Mouse (Mus musculus): ENCODE data around the gene Cdkl4.

DNA sequence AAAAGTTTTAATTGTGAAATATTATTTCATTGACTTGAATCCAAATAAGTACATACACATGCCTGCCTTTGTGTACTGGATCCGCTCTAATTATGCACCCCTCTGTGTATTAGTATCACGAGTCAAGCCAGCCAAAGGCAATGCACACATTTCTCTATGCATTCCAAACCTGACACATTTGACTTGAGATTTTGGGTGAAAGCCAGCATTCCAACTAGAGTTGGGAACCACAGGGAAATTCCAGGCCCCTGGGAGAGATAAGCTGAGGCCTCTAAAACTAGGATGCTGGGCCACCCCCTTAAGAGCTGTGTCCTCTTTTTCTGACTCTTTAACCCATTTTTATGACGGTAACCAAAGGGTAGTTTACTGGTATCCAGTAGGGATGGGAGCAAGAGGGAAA lies 88.7 kb downstream of the Cdkl4 start:
- TF ChIP-seq CTCF (IDR thresholded peaks at IDR 0.05; ENCODE audit: control insufficient read depth, insufficient read depth, insufficient replicate concordance, low read depth, low read length) (no peak), POLR2A (IDR thresholded peaks at IDR 0.05; ENCODE audit: control insufficient read depth, low read depth, low read length) (no peak)

Data from testis, adult 2 months (tissue).